7 mouse cellular contexts compared by ENCODE assay signal in genomic region chr4:150908512-150908911, GRCm38 (mm10). TPM values are rescaled to one million over a fixed set of nuclear protein-coding genes. Genes with fewer than 3 reads are reported as not detected.
DNase-seq lines count a peak whose midpoint lies in the region; ATAC-seq lines count a peak whose summit lies in the region.
"Not testable (repeated sequence)": the region's sequence is repeated elsewhere in the genome, so short reads cannot be mapped to it uniquely, and the experiment has no call there.

No protein-coding gene starts in this region.

- H3K9ac ChIP-seq in embryonic facial prominence, embryonic 13.5 days; heart, embryonic 14.5 days (ENCODE audit: low read length); limb, embryonic 15.5 days; neural tube, embryonic 13.5 days: not testable (repeated sequence)

- H3K27ac ChIP-seq in embryonic facial prominence, embryonic 13.5 days; heart, embryonic 14.5 days (replicated peaks in 1 of 2; ENCODE audit: control insufficient read depth in 1 of 2, insufficient read depth in 1 of 2, low read depth in 2 of 2, low read length in 2 of 2); limb, embryonic 15.5 days; macrophage; neural tube, embryonic 13.5 days (replicated peaks): not testable (repeated sequence)

- H3K27me3 ChIP-seq in embryonic facial prominence, embryonic 13.5 days; heart, embryonic 14.5 days (ENCODE audit: control insufficient read depth, insufficient read depth, low read length); limb, embryonic 15.5 days; neural tube, embryonic 13.5 days: not testable (repeated sequence)

- peak overlapping the region; percentile 72 for H3K4me2 ChIP-seq in embryonic facial prominence, embryonic 13.5 days
- H3K4me2 ChIP-seq in heart, embryonic 14.5 days (ENCODE audit: low read length), result peak overlapping the region; percentile 84
- H3K4me2 ChIP-seq in limb, embryonic 15.5 days, result peak overlapping the region; percentile 66; the same call in 1 of the 2 replicates
- peak overlapping the region; percentile 81; the same call in 1 of the 2 replicates for H3K4me2 ChIP-seq in neural tube, embryonic 13.5 days

- peak overlapping the region; percentile 88; the same call in 1 of the 2 replicates for H3K4me3 ChIP-seq in embryonic facial prominence, embryonic 13.5 days
- H3K4me3 ChIP-seq in heart, embryonic 14.5 days (ENCODE audit: control insufficient read depth in 1 of 2, insufficient read depth in 1 of 2, low read depth in 1 of 2, low read length in 2 of 2), result not testable (repeated sequence)
- H3K4me3 ChIP-seq in limb, embryonic 15.5 days, result 0 out of 2 replicates have a peak overlapping the region, but pooled peaks have one; percentile 97
- peak overlapping the region; percentile 68; the same call in 1 of the 2 replicates for H3K4me3 ChIP-seq in macrophage (ENCODE audit: inconsistent target)
- peak overlapping the region; percentile 60; the same call in 1 of the 2 replicates for H3K4me3 ChIP-seq in neural tube, embryonic 13.5 days

- peaks cover 38% of the 10 kb centered on the region for H3K36me3 ChIP-seq in embryonic facial prominence, embryonic 13.5 days
- peaks cover 37% of the 10 kb centered on the region for H3K36me3 ChIP-seq in heart, embryonic 14.5 days (ENCODE audit: control insufficient read depth, insufficient read depth, low read length)
- peaks cover 26% of the 10 kb centered on the region for H3K36me3 ChIP-seq in limb, embryonic 15.5 days
- H3K36me3 ChIP-seq in macrophage (ENCODE audit: inconsistent target), result peaks cover 27% of the 10 kb centered on the region; the same call in 1 of the 2 replicates
- H3K36me3 ChIP-seq in neural tube, embryonic 13.5 days, result peaks cover 33% of the 10 kb centered on the region

- not testable (repeated sequence) for ATAC-seq in embryonic facial prominence, embryonic 13.5 days (ENCODE audit: insufficient number of reproducible peaks, insufficient read depth, low FRiP score, low TSS enrichment, low read depth); heart, embryonic 14.5 days (ENCODE audit: insufficient number of reproducible peaks, insufficient read depth, low FRiP score, low read depth); limb, embryonic 15.5 days (ENCODE audit: insufficient number of reproducible peaks, low FRiP score, low TSS enrichment, low read depth); neural tube, embryonic 13.5 days (ENCODE audit: low read depth)

- H3K9me3 ChIP-seq in embryonic facial prominence, embryonic 13.5 days; heart, embryonic 14.5 days (ENCODE audit: control insufficient read depth, low read length); limb, embryonic 15.5 days; neural tube, embryonic 13.5 days: not testable (repeated sequence)

- peaks cover 22% of the 10 kb centered on the region for H3K79me2 ChIP-seq in macrophage (ENCODE audit: inconsistent target)

- WGBS in embryonic facial prominence, embryonic 13.5 days, result 74% methylated on average over 5 of the region's 5 CpGs
- WGBS in heart, embryonic 14.5 days, result 74% methylated on average over 5 of the region's 5 CpGs
- WGBS in limb, embryonic 15.5 days, result 76% methylated on average over 5 of the region's 5 CpGs
- 74% methylated on average over 2 of the region's 5 CpGs for WGBS in macrophage (ENCODE audit: missing documents)
- 81% methylated on average over 5 of the region's 5 CpGs for WGBS in neural tube, embryonic 13.5 days

- peak; percentile 25 for DNase-seq in MN1 (ENCODE audit: low spot score)
- peak; percentile 18 for DNase-seq in kidney, adult 18-20 months

- peaks cover 20% of the 10 kb centered on the region for H3K4me1 ChIP-seq in embryonic facial prominence, embryonic 13.5 days
- H3K4me1 ChIP-seq in heart, embryonic 14.5 days (ENCODE audit: control insufficient read depth in 2 of 2, insufficient read depth in 2 of 2, low read length in 2 of 2), result peaks cover 5 to 14% of the 10 kb centered on the region in 2 experiments
- H3K4me1 ChIP-seq in limb, embryonic 15.5 days, result peaks cover 19% of the 10 kb centered on the region
- H3K4me1 ChIP-seq in neural tube, embryonic 13.5 days (replicated peaks), result peaks cover 27% of the 10 kb centered on the region

RNA-seq across cellular contexts. Expression of gene Park7, which starts 5.7 kb away (rescaled TPM):
- 449 and 477 TPM in 2 replicates for polyA plus RNA-seq in embryonic facial prominence, embryonic 13.5 days (2015; fragmentation: Nextera tagmentation; extraction: Ambion mirVana)
- 333 and 351 TPM in 2 replicates for polyA plus RNA-seq in heart, embryonic 14.5 days (2014; fragmentation: Nextera tagmentation; extraction: Ambion mirVana)
- 349 and 381 TPM in 2 replicates for polyA plus RNA-seq in limb, embryonic 15.5 days (2015; fragmentation: Nextera tagmentation; extraction: Ambion mirVana)
- 10 to 100 TPM in 14 of 26 experiments, 1 to 10 TPM in 12; 1.6 to 26.7 (median 10.6) TPM for total RNA-seq in macrophage (2018; cell fraction: chromatin; rRNA removed)
- 100 to 1,000 TPM in 12 of 26 experiments, 10 to 100 TPM in 14; 75.6 to 145 (median 99.0) TPM for total RNA-seq in macrophage (2018; cell fraction: cytosol; rRNA removed)
- 10 to 100 TPM in 25 of 26 experiments, 1 to 10 TPM in 1; 9.4 to 48.8 (median 24.2) TPM for total RNA-seq in macrophage (2018; cell fraction: nucleus; rRNA removed)
- 102 to 170 TPM (median 110 TPM) in 3 replicates for polyA plus RNA-seq in macrophage (2018)
- 369 and 374 TPM in 2 replicates for polyA plus RNA-seq in neural tube, embryonic 13.5 days (2015; fragmentation: Nextera tagmentation; extraction: Ambion mirVana)

RNA-seq across cellular contexts. Expression of gene Tnfrsf9, which starts 5.8 kb away (rescaled TPM):
- 0.39 and 0.51 TPM in 2 replicates for polyA plus RNA-seq in embryonic facial prominence, embryonic 13.5 days (2015; fragmentation: Nextera tagmentation; extraction: Ambion mirVana)
- polyA plus RNA-seq in heart, embryonic 14.5 days (2014; fragmentation: Nextera tagmentation; extraction: Ambion mirVana), result 1.8 and 2.1 TPM in 2 replicates
- polyA plus RNA-seq in limb, embryonic 15.5 days (2015; fragmentation: Nextera tagmentation; extraction: Ambion mirVana), result 0.83 and 1.1 TPM in 2 replicates
- 10 to 100 TPM in 1 of 26 experiments, 1 to 10 TPM in 2, not detected in 23; 1.2 to 15.7 (median 5.8) TPM for total RNA-seq in macrophage (2018; cell fraction: chromatin; rRNA removed)
- 1 to 10 TPM in 4 of 26 experiments, under 1 TPM in 19, not detected in 3; 0.05 to 1.8 (median 0.41) TPM for total RNA-seq in macrophage (2018; cell fraction: cytosol; rRNA removed)
- 10 to 100 TPM in 1 of 26 experiments, 1 to 10 TPM in 10, under 1 TPM in 5, not detected in 10; 0.56 to 12.2 (median 1.5) TPM for total RNA-seq in macrophage (2018; cell fraction: nucleus; rRNA removed)
- 0.12 to 0.17 TPM in 2 of 3 replicates, not detected in the other for polyA plus RNA-seq in macrophage (2018)
- polyA plus RNA-seq in neural tube, embryonic 13.5 days (2015; fragmentation: Nextera tagmentation; extraction: Ambion mirVana), result 0.29 and 0.50 TPM in 2 replicates

RNA-seq across cellular contexts. Expression of gene Errfi1, which starts 54.8 kb away (rescaled TPM):
- 23.1 and 25.8 TPM in 2 replicates for polyA plus RNA-seq in embryonic facial prominence, embryonic 13.5 days (2015; fragmentation: Nextera tagmentation; extraction: Ambion mirVana)
- 9.4 and 10.7 TPM in 2 replicates for polyA plus RNA-seq in heart, embryonic 14.5 days (2014; fragmentation: Nextera tagmentation; extraction: Ambion mirVana)
- polyA plus RNA-seq in limb, embryonic 15.5 days (2015; fragmentation: Nextera tagmentation; extraction: Ambion mirVana), result 29.4 and 31.4 TPM in 2 replicates
- total RNA-seq in macrophage (2018; cell fraction: chromatin; rRNA removed), result 1,000 to 10,000 TPM in 2 of 26 experiments, 100 to 1,000 TPM in 6, 10 to 100 TPM in 9, 1 to 10 TPM in 9; 5.3 to 1,131 (median 35.7) TPM
- 100 to 1,000 TPM in 6 of 26 experiments, 10 to 100 TPM in 8, 1 to 10 TPM in 12; 3.1 to 807 (median 10.7) TPM for total RNA-seq in macrophage (2018; cell fraction: cytosol; rRNA removed)
- total RNA-seq in macrophage (2018; cell fraction: nucleus; rRNA removed), result 1,000 to 10,000 TPM in 2 of 26 experiments, 100 to 1,000 TPM in 7, 10 to 100 TPM in 11, 1 to 10 TPM in 6; 4.9 to 1,007 (median 57.5) TPM
- 4.5 to 7.1 TPM (median 5.5 TPM) in 3 replicates for polyA plus RNA-seq in macrophage (2018)
- 57.9 and 60.4 TPM in 2 replicates for polyA plus RNA-seq in neural tube, embryonic 13.5 days (2015; fragmentation: Nextera tagmentation; extraction: Ambion mirVana)
